In genomic region chr11:11115031-11115647, GRCm38 (mm10) we compare ENCODE assay signal across 8 mouse cellular contexts. TPM values are rescaled to one million over a fixed set of nuclear protein-coding genes. Genes with fewer than 3 reads are reported as not detected.
A peak's percentile ranks its signal among the peaks of the same experiment; 100 is the strongest.
DNase-seq lines count a peak whose midpoint lies in the region; ATAC-seq and TF ChIP-seq lines count a peak whose summit lies in the region.

No protein-coding gene starts in this region.

- H3K9me3 ChIP-seq in embryonic facial prominence, embryonic 11.5 days (replicated peaks; ENCODE audit: control insufficient read depth, low read length): no peaks in the 10 kb centered on the region
- no peaks in the 10 kb centered on the region for H3K9me3 ChIP-seq in hindbrain, postnatal 0 days (ENCODE audit: low read length)
- H3K9me3 ChIP-seq in neural tube, embryonic 15.5 days (replicated peaks): no peaks in the 10 kb centered on the region

- no peak overlapping the region; the same call in 1 of the 2 replicates for H3K9ac ChIP-seq in embryonic facial prominence, embryonic 11.5 days (replicated peaks; ENCODE audit: low read length)
- H3K9ac ChIP-seq in hindbrain, postnatal 0 days (replicated peaks; ENCODE audit: low read length): peak overlapping the region; percentile 52
- H3K9ac ChIP-seq in neural tube, embryonic 15.5 days (replicated peaks): peak overlapping the region; percentile 55

- intact Hi-C loops in left cerebral cortex, postnatal 25 days (cut with DNase I): no loop called here
- intact Hi-C loops in left cerebral cortex, postnatal 10 days (cut with DNase I): no loop called here

- peak overlapping the region; percentile 96 for H3K4me2 ChIP-seq in embryonic facial prominence, embryonic 11.5 days (ENCODE audit: low read depth, low read length)
- H3K4me2 ChIP-seq in hindbrain, postnatal 0 days (ENCODE audit: low read depth, low read length): peak overlapping the region; percentile 98
- peak overlapping the region; percentile 98 for H3K4me2 ChIP-seq in neural tube, embryonic 15.5 days

- no peak overlapping the region for H3K27ac ChIP-seq in embryonic facial prominence, embryonic 11.5 days (replicated peaks; ENCODE audit: low read depth, low read length)
- peak overlapping the region; percentile 20; the same call in 1 of the 2 replicates for H3K27ac ChIP-seq in hindbrain, postnatal 0 days
- peak overlapping the region; percentile 51; the same call in 1 of the 2 replicates for H3K27ac ChIP-seq in neural tube, embryonic 15.5 days (replicated peaks)

- H3K27me3 ChIP-seq in embryonic facial prominence, embryonic 11.5 days (ENCODE audit: control insufficient read depth, insufficient read depth, low read length): peaks cover 37% of the 10 kb centered on the region
- H3K27me3 ChIP-seq in hindbrain, postnatal 0 days (ENCODE audit: insufficient read depth, low read length): 0 out of 2 replicates have a peak, but pooled peaks cover 4% of the 10 kb centered on the region
- H3K27me3 ChIP-seq in neural tube, embryonic 15.5 days (replicated peaks): peaks cover 30% of the 10 kb centered on the region

- H3K4me1 ChIP-seq in embryonic facial prominence, embryonic 11.5 days (ENCODE audit: control insufficient read depth, insufficient read depth, low read length): peaks cover 2% of the 10 kb centered on the region
- peaks cover 13% of the 10 kb centered on the region; the same call in 1 of the 2 replicates for H3K4me1 ChIP-seq in hindbrain, postnatal 0 days (ENCODE audit: insufficient read depth, low read length)
- H3K4me1 ChIP-seq in neural tube, embryonic 15.5 days: peaks cover 31% of the 10 kb centered on the region

- no peak; the same call in 1 of the 2 replicates for ATAC-seq in embryonic facial prominence, embryonic 11.5 days (replicated peaks; ENCODE audit: insufficient number of reproducible peaks, low FRiP score, low TSS enrichment, low read depth)
- ATAC-seq in hindbrain, postnatal 0 days: peak; percentile 30
- peak; percentile 30 for ATAC-seq in neural tube, embryonic 15.5 days (ENCODE audit: low FRiP score)
- no peak for ATAC-seq in monocyte, adult 5-6 weeks (replicated peaks; ENCODE audit: insufficient number of reproducible peaks, low FRiP score, low TSS enrichment, poor library complexity, severe bottlenecking)

- TF ChIP-seq CTCF in hindbrain, postnatal 0 days (IDR thresholded peaks at IDR 0.05; ENCODE audit: low read depth): no peak

- peak overlapping the region; percentile 50 for H3K4me3 ChIP-seq in embryonic facial prominence, embryonic 11.5 days (ENCODE audit: low read depth, low read length)
- peak overlapping the region; percentile 58 for H3K4me3 ChIP-seq in hindbrain, postnatal 0 days (ENCODE audit: low read length)
- H3K4me3 ChIP-seq in neural tube, embryonic 15.5 days (replicated peaks): peak overlapping the region; percentile 52

- peak; percentile 7 to 9 for DNase-seq in left cerebral cortex, postnatal 25 days (ENCODE audit: low spot score in 2 of 2)
- DNase-seq in left cerebral cortex, postnatal 10 days (ENCODE audit: extremely low spot score in 1 of 2, low spot score in 2 of 2): no peak
- DNase-seq in embryonic facial prominence, embryonic 11.5 days (ENCODE audit: low spot score): no peak
- DNase-seq in hindbrain, postnatal 0 days (ENCODE audit: low spot score): no peak
- DNase-seq in kidney, postnatal 25 days: no peak
- DNase-seq in thymus, postnatal 10 days (ENCODE audit: low spot score in 2 of 2): no peak

- H3K36me3 ChIP-seq in embryonic facial prominence, embryonic 11.5 days (replicated peaks; ENCODE audit: control insufficient read depth, insufficient read depth, low read depth, low read length): no peaks in the 10 kb centered on the region
- H3K36me3 ChIP-seq in hindbrain, postnatal 0 days (ENCODE audit: insufficient read depth, low read length): no peaks in the 10 kb centered on the region
- no peaks in the 10 kb centered on the region for H3K36me3 ChIP-seq in neural tube, embryonic 15.5 days

- WGBS in embryonic facial prominence, embryonic 11.5 days: under 1% methylated on average over 17 of the region's 17 CpGs
- WGBS in hindbrain, postnatal 0 days: 1% methylated on average over 17 of the region's 17 CpGs
- WGBS in neural tube, embryonic 15.5 days: 1% methylated on average over 17 of the region's 17 CpGs

RNA-seq across cellular contexts. Expression of gene Vwc2, which starts 1.1 kb away (rescaled TPM):
- total RNA-seq in left cerebral cortex, postnatal 25 days (2021): 10 to 100 TPM in 1 of 2 experiments, 1 to 10 TPM in 1; 9.2 to 11.5 TPM
- 10 to 100 TPM; 11.3 to 12.7 TPM for total RNA-seq in left cerebral cortex, postnatal 10 days (2021)
- 1.4 and 1.8 TPM in 2 replicates for polyA plus RNA-seq in embryonic facial prominence, embryonic 11.5 days (2014; fragmentation: Nextera tagmentation; extraction: Ambion mirVana)
- total RNA-seq in hindbrain, postnatal 0 days (2014; rRNA removed): 20.0 and 23.3 TPM in 2 replicates
- polyA plus RNA-seq in hindbrain, postnatal 0 days (2015; fragmentation: Nextera tagmentation; extraction: Ambion mirVana): 9.3 and 10.1 TPM in 2 replicates
- polyA plus RNA-seq in neural tube, embryonic 15.5 days (2015; fragmentation: Nextera tagmentation; extraction: Ambion mirVana): 9.4 and 12.9 TPM in 2 replicates
- total RNA-seq in monocyte, adult 5-6 weeks (2017): not detected in 3 replicates

Comparison
In these comparisons a context has a peak if more than half of its experiments do, and no peak if none do; other contexts are left out.
1. DNase-seq: peak in left cerebral cortex, postnatal 25 days (2 of 2); none in left cerebral cortex, postnatal 10 days (0 of 2), embryonic facial prominence, embryonic 11.5 days (single experiment), hindbrain, postnatal 0 days (single experiment), kidney, postnatal 25 days (0 of 2) and thymus, postnatal 10 days (0 of 2).
2. ATAC-seq: peak in hindbrain, postnatal 0 days (single experiment) and neural tube, embryonic 15.5 days (single experiment); none in embryonic facial prominence, embryonic 11.5 days (single experiment) and monocyte, adult 5-6 weeks (single experiment).
3. RNA of gene Vwc2, which starts 1.1 kb away (total RNA-seq): 20.0 to 23.3 TPM in hindbrain, postnatal 0 days, 11.3 to 12.7 TPM in left cerebral cortex, postnatal 10 days and 9.2 to 11.5 TPM in left cerebral cortex, postnatal 25 days; not detected in monocyte, adult 5-6 weeks; every median in the first group is over 10 times any median in the second.
4. Peak in every context shown above with its lines, with median percentiles within 50 percentile points of each other: H3K4me2 ChIP-seq and H3K4me3 ChIP-seq.